In the genomic region with DNA sequence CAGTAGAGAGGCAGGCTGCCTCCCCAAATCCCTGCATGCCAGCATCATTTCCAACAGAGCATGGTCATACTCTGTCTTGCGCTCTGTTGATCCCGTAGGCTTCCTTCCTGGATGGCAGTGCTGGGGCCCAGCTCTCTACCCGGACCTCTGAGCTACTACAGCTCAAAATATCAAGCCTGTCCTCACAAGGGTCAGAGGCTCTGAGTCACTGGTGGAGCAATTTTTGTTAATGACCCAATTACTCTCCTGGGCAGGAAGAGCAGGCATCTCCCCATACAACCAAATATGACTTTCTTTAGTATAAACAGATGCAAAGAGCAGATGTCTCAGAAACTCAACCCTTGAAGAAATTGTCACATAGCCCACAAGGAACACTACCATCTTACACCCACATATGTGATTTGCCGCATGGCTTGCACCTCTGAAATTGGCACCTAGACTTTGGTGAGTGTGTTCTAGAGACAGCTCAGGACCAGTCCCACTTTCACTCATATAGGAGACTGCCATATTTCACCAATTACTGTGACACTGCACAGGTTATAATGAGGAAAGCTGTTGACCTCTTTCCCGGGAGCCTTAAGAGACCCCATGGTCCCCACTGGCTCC, we compare ENCODE assay signal across 22 mouse cellular contexts.
A peak's percentile ranks its signal among the peaks of the same experiment; 100 is the strongest.
DNase-seq lines count a peak whose midpoint lies in the region; ATAC-seq lines count a peak whose summit lies in the region.
"Had no signal": no experiment of that assay in that cellular context is flagged by ENCODE, and none has a peak within 500 bp of the region (broad histone marks: within the 10 kb centered on the region; RNA-seq: fewer than 3 reads in every experiment).

No protein-coding gene starts in this region.

- H3K36me3 ChIP-seq in limb, embryonic 10.5 days = no peaks in the 10 kb centered on the region
- H3K36me3 ChIP-seq: embryonic facial prominence, embryonic 13.5 days; embryonic facial prominence, embryonic 15.5 days; forebrain, embryonic 10.5 days; forebrain, embryonic 12.5 days had no signal

- peak; percentile 65; the same call in 1 of the 2 replicates for ATAC-seq in frontal cortex, adult (ENCODE audit: low TSS enrichment)
- ATAC-seq: forebrain, embryonic 14.5 days; forebrain, embryonic 16.5 days had no signal

- H3K27ac ChIP-seq in limb, embryonic 10.5 days = peak overlapping the region; percentile 26; the same call in 1 of the 2 replicates
- H3K27ac ChIP-seq: embryonic facial prominence, embryonic 13.5 days; embryonic facial prominence, embryonic 15.5 days; forebrain, embryonic 10.5 days; forebrain, embryonic 12.5 days had no signal

- no peaks in the 10 kb centered on the region for H3K9me3 ChIP-seq in limb, embryonic 10.5 days (replicated peaks)
- H3K9me3 ChIP-seq: embryonic facial prominence, embryonic 13.5 days; embryonic facial prominence, embryonic 15.5 days; forebrain, embryonic 10.5 days had no signal

- H3K4me3 ChIP-seq in limb, embryonic 10.5 days = no peak overlapping the region
- H3K4me3 ChIP-seq: embryonic facial prominence, embryonic 13.5 days; embryonic facial prominence, embryonic 15.5 days; erythroblast, embryonic 14.5 days; forebrain, embryonic 10.5 days; forebrain, embryonic 12.5 days had no signal

- no peak for DNase-seq in frontal cortex, postnatal 10 days (ENCODE audit: low spot score in 2 of 2)
- peak; percentile 32 to 56 for DNase-seq in frontal cortex, postnatal 36 days (ENCODE audit: low spot score in 2 of 2)
- DNase-seq in frontal cortex, postnatal 25 days (ENCODE audit: low spot score in 2 of 2) = no peak
- peak; percentile 72 for DNase-seq in brain, adult 2 months (ENCODE audit: low read depth, low spot score)
- no peak for DNase-seq in limb, embryonic 10.5 days (ENCODE audit: low spot score)
- DNase-seq in thymus, postnatal 36 days = no peak
- DNase-seq: adrenal gland, postnatal 10 days; cerebellum, adult 11 months; cerebellum, adult 18-20 months; cerebellum, adult 8-10 months; cerebellum, adult 9-11 months; cerebellum, postnatal 14 days; cerebellum, postnatal 36 days; embryo, embryonic 11 days had no signal

- no peaks in the 10 kb centered on the region for H3K27me3 ChIP-seq in limb, embryonic 10.5 days (ENCODE audit: low read depth, poor library complexity, severe bottlenecking)

- H3K4me1 ChIP-seq in limb, embryonic 10.5 days = peaks cover 22% of the 10 kb centered on the region

- WGBS in limb, embryonic 10.5 days = 82% methylated on average over 5 of the region's 5 CpGs

Comparison
In these comparisons a context has a peak if more than half of its experiments do, and no peak if none do; other contexts are left out.
1. DNase-seq: peak in frontal cortex, postnatal 36 days (2 of 2) and brain, adult 2 months (single experiment); none in frontal cortex, postnatal 10 days (0 of 2), frontal cortex, postnatal 25 days (0 of 2), limb, embryonic 10.5 days (single experiment) and thymus, postnatal 36 days (0 of 2).